Mouse (Mus musculus) kidney, adult 2 months (tissue): ENCODE measurements at regions not wholly inside any gene's neighbourhood (a gene's known extent, or its start where the extent isn't known, plus 50 kb on each side); places are given as distances from the start of the nearest gene placed in this dataset.

Experiments used
- CTCF ChIP-seq: fragments of 200-500 bp; conservative IDR thresholded peaks from 2 replicates; pipeline ENCODE4 v1.5.1; 2011; ENCODE audit warnings: low read depth, mild to moderate bottlenecking, control low read depth, low read length, moderate library complexity, mixed read lengths; ENCODE audit not compliant: insufficient read depth, insufficient read length
- POLR2A ChIP-seq: fragments of 200-500 bp; IDR thresholded peaks from one replicate; pipeline ENCODE4 v1.6.1; 2011; ENCODE audit warnings: low read depth, low read length, control low read depth

DNA sequence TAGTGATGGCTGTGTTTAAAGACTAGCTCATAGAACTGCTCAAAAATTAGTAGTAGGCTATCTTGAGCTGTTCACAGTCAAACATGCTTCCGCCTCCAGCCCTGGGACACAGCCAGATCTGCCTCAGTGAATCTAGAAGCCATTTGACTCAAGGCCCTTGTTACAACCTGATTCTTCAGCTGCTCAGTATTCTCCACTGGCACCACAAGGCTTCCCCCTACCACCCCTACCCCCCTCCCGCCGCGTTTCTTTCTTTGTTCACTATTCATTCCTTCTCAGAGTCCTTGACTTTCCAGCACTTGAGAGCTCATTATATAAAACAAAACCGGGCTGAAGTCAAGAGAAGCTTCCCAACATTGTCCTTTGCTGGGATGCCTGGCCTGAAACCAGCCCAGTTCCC, 278.7 kb downstream of the Hlx start:
- TF ChIP-seq CTCF (no peak), POLR2A (no peak)
